Mouse (Mus musculus): ENCODE results near the gene Bach1. TPM values are rescaled to one million over a fixed set of nuclear protein-coding genes. Genes with fewer than 3 reads are reported as not detected.

Gene Bach1
- polyA plus RNA-seq, 1 experiment = 48.0 TPM

GRCm38 (mm10) chr16:87708570-87708969 lies 9.8 kb downstream of the Bach1 start:
- TF ChIP-seq POLR2A (IDR thresholded peaks at IDR 0.05; ENCODE audit: low read depth, low read length) = no peak
- no peak for TF ChIP-seq CTCF (IDR thresholded peaks at IDR 0.05; ENCODE audit: borderline replicate concordance, insufficient read depth, low read length)
- Histone ChIP-seq H3K27ac (ENCODE audit: insufficient read depth, low read length) (no peak overlapping the region), H3K4me3 (ENCODE audit: insufficient read depth, low read length) (no peak overlapping the region), H3K4me1 (ENCODE audit: control insufficient read depth, insufficient read depth, low read length) (peaks cover 18% of the 10 kb centered on the region)

DNA sequence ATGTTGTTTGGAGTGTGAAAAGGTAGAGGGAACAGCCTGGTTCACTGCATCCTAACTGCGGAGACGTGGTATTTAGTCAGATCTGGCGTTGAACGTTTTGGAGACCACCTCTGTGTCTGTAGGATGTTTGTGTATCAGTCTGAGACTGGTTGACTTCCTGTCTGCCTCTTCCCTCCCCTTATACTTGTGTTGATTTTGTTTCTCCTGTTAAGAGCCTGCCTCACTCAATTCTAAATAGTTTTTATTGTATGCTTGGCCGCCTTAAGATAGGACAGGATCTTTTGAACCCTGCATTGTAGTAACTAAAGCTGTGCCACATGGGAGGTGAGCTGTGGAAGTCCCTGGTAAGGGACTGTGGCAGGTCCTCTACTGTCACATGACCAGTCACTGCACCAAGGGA lies 10.4 kb downstream of the Bach1 start:
- Histone ChIP-seq H3K4me3 (ENCODE audit: insufficient read depth, low read length) (no peak overlapping the region), H3K4me1 (ENCODE audit: control insufficient read depth, insufficient read depth, low read length) (peaks cover 19% of the 10 kb centered on the region), H3K27ac (ENCODE audit: insufficient read depth, low read length) (no peak overlapping the region)
- TF ChIP-seq POLR2A (IDR thresholded peaks at IDR 0.05; ENCODE audit: low read depth, low read length) (no peak), CTCF (IDR thresholded peaks at IDR 0.05; ENCODE audit: borderline replicate concordance, insufficient read depth, low read length) (no peak)

DNA sequence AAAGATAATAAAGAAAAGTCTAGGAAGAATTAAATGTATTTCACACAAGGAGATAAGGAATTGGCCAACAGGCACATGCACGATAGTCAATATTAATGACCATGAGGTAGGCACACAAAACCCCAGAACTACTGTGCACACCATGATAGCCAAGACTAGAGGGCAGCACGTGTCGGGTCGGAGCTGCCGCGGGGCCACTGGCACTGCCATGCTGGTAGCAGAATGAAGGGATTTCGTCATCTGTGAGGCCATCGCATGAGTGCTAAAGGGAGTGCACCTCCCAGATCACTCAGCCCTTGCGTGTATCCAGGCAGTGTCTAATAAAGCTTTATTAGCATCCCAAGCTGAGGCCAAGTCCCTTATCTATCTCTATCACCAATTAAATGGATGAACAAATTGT lies 11.2 kb downstream of the Bach1 start:
- Histone ChIP-seq H3K4me3 (ENCODE audit: insufficient read depth, low read length) (no peak overlapping the region), H3K4me1 (ENCODE audit: control insufficient read depth, insufficient read depth, low read length) (peaks cover 19% of the 10 kb centered on the region), H3K27ac (ENCODE audit: insufficient read depth, low read length) (no peak overlapping the region)
- TF ChIP-seq CTCF (IDR thresholded peaks at IDR 0.05; ENCODE audit: borderline replicate concordance, insufficient read depth, low read length) = no peak
- no peak for TF ChIP-seq POLR2A (IDR thresholded peaks at IDR 0.05; ENCODE audit: low read depth, low read length)

DNA sequence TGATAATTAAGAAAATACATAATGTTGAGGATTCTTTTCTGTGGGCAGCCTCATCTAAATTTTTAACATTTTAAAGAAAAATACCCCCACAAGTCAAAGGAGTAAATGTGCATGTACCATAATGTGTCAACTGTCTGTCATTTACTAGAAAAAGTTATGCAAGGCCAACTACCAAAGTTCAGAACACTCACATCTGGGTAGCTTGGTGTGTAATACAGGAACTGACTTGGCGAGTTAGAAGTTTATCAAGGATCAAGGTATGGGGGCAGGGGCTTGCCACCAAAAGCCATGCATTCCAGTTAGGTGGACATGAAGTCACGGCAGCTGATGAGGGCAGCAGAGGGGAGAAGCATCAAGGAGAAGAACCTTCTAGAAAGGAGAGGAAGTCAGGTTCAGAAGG lies 13.2 kb downstream of the Bach1 start:
- TF ChIP-seq POLR2A (IDR thresholded peaks at IDR 0.05; ENCODE audit: low read depth, low read length) (no peak), CTCF (IDR thresholded peaks at IDR 0.05; ENCODE audit: borderline replicate concordance, insufficient read depth, low read length) (no peak)
- Histone ChIP-seq H3K27ac (ENCODE audit: insufficient read depth, low read length) (no peak overlapping the region), H3K4me3 (ENCODE audit: insufficient read depth, low read length) (no peak overlapping the region), H3K4me1 (ENCODE audit: control insufficient read depth, insufficient read depth, low read length) (peaks cover 25% of the 10 kb centered on the region)

DNA sequence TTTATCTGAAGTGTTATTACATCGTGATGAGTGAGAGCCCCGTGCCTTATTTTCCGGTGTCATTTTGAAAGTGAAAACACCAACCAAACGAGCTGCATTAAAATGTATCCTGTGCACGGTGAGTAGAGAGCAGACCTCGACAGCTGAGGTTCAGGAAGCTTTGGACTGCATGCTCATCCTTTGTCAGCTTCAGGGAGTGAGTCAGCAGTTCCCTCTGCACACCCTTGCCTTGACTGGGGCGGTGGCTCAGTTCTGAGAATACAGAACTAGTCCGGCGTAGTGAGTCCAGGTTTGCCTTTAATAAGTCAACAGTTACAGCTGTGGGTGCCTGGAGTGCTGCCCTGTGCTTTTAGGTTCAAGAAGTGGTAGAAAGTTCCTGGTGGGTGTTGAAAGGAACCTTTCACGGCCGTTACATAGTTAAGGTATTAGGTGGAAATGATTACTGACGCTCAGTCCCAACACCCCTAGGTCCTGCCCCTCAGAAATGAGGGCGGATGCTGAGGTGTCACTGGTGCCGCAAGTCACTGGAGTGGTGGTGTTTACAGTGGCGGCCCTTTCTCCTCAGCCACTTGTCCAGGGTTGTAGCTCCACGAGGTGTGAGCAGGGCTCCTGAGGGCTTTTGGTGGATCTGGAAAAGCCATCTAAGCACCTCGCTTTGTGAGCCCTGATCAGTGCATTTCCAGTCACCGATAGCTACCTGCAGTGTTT lies 14.4 kb downstream of the Bach1 start:
- H3K4me1 ChIP-seq (ENCODE audit: control insufficient read depth, insufficient read depth, low read length) = peaks cover 25% of the 10 kb centered on the region
- TF ChIP-seq CTCF (IDR thresholded peaks at IDR 0.05; ENCODE audit: borderline replicate concordance, insufficient read depth, low read length) = no peak
- TF ChIP-seq POLR2A (IDR thresholded peaks at IDR 0.05; ENCODE audit: low read depth, low read length) = no peak
- H3K27ac ChIP-seq (ENCODE audit: insufficient read depth, low read length) = peak overlapping the region; percentile 14; the same call in 1 of the 2 replicates

DNA sequence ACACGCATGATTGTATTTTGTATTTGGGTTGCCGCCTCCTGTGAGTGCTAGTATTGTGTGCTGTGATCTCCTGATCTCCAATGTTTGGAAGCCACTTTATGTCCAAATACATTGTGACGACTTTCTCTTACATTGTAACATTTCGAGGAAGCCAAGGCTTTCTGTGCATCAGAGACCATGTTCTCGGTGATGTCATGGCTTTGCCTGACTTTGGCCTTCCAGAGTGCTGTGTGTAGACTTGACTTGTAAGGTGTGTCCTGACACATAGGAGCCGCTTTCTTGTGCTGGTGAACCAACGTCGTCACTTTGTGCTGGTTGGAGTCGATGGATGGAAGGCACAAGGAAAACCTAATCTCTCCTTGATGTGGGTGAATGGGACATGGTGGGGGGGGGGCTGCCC lies 15.8 kb downstream of the Bach1 start:
- peaks cover 25% of the 10 kb centered on the region for H3K4me1 ChIP-seq (ENCODE audit: control insufficient read depth, insufficient read depth, low read length)
- no peak overlapping the region for H3K4me3 ChIP-seq (ENCODE audit: insufficient read depth, low read length)
- H3K27ac ChIP-seq (ENCODE audit: insufficient read depth, low read length) = no peak overlapping the region
- no peak for TF ChIP-seq CTCF (IDR thresholded peaks at IDR 0.05; ENCODE audit: borderline replicate concordance, insufficient read depth, low read length)
- no peak for TF ChIP-seq POLR2A (IDR thresholded peaks at IDR 0.05; ENCODE audit: low read depth, low read length)

More for the DNA sequence above, 14.4 kb downstream of the Bach1 start:
- no peak overlapping the region for H3K4me3 ChIP-seq (ENCODE audit: insufficient read depth, low read length)

DNA sequence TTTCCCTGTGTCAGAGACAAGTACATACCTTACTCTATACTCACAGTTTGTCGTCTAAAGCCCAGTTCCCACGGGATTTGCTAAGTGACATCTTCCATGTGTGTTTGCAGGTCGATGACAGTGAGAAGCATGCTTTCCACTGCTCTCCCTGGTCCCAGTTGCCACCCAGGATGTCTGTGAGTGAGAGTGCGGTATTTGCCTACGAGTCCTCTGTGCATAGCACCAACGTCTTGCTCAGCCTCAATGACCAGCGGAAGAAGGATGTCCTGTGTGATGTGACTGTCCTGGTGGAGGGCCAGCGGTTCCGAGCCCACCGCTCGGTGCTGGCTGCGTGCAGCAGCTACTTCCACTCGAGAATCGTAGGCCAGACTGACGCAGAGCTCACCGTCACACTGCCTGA lies 16.5 kb downstream of the Bach1 start:
- Histone ChIP-seq H3K4me3 (ENCODE audit: insufficient read depth, low read length) (no peak overlapping the region), H3K4me1 (ENCODE audit: control insufficient read depth, insufficient read depth, low read length) (peaks cover 27% of the 10 kb centered on the region), H3K27ac (ENCODE audit: insufficient read depth, low read length) (no peak overlapping the region)
- TF ChIP-seq POLR2A (IDR thresholded peaks at IDR 0.05; ENCODE audit: low read depth, low read length) = no peak
- TF ChIP-seq CTCF (IDR thresholded peaks at IDR 0.05; ENCODE audit: borderline replicate concordance, insufficient read depth, low read length) = no peak

DNA sequence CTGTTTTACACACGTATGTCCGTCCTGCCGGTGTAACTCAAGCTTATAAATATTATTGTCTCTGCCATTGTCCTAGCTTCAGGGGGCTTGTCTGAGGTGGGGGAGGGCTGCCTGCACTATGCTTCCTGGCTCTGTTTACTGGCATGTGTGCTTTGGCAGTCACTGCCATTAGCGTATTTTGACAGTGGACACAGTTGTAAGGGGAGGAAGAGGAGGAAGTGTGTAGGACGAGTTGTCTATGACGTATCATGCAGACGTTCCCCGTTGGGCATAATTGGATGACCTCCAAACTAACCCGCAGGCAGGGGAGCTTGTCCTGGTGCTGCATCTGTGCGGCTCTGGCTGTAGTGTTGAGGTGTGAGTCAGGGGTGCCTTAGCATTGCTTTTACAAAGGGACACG lies 17.5 kb downstream of the Bach1 start:
- no peak overlapping the region for H3K27ac ChIP-seq (ENCODE audit: insufficient read depth, low read length)
- peaks cover 27% of the 10 kb centered on the region for H3K4me1 ChIP-seq (ENCODE audit: control insufficient read depth, insufficient read depth, low read length)
- H3K4me3 ChIP-seq (ENCODE audit: insufficient read depth, low read length) = no peak overlapping the region
- TF ChIP-seq POLR2A (IDR thresholded peaks at IDR 0.05; ENCODE audit: low read depth, low read length) (no peak), CTCF (IDR thresholded peaks at IDR 0.05; ENCODE audit: borderline replicate concordance, insufficient read depth, low read length) (no peak)

- H3K4me1 ChIP-seq (ENCODE audit: control insufficient read depth, insufficient read depth, low read length) = peaks cover 26% of the 10 kb centered on the region
- H3K27ac ChIP-seq (ENCODE audit: insufficient read depth, low read length) = 0 out of 2 replicates have a peak overlapping the region, but pooled peaks have one; percentile 17
- H3K4me3 ChIP-seq (ENCODE audit: insufficient read depth, low read length) = no peak overlapping the region
- no peak for TF ChIP-seq CTCF (IDR thresholded peaks at IDR 0.05; ENCODE audit: borderline replicate concordance, insufficient read depth, low read length)
- no peak for TF ChIP-seq POLR2A (IDR thresholded peaks at IDR 0.05; ENCODE audit: low read depth, low read length)
These were observed 18.4 kb downstream of the Bach1 start for GRCm38 (mm10) chr16:87717046-87717660.

DNA sequence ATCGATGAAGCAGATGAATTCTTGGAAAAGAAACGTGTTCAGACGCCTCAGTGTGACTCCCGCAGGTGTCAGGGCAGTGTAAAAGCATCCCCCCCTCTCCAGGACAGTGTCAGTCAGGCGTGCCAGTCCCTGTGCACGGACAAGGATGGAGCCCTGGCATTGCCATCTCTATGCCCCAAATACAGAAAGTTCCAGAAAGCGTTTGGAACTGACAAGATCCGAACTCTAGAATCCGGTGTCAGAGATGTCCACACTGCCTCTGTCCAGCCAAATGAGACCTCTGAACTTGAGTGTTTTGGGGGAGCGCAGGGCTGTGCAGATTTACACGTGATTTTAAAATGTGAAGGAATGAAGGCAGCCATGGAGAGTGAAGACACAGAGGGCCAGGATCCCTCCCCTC lies 20.3 kb downstream of the Bach1 start:
- Histone ChIP-seq H3K27ac (ENCODE audit: insufficient read depth, low read length) (no peak overlapping the region), H3K4me1 (ENCODE audit: control insufficient read depth, insufficient read depth, low read length) (peaks cover 13% of the 10 kb centered on the region), H3K4me3 (ENCODE audit: insufficient read depth, low read length) (no peak overlapping the region)
- TF ChIP-seq CTCF (IDR thresholded peaks at IDR 0.05; ENCODE audit: borderline replicate concordance, insufficient read depth, low read length) (no peak), POLR2A (IDR thresholded peaks at IDR 0.05; ENCODE audit: low read depth, low read length) (no peak)
